Mouse (Mus musculus): ENCODE data around the gene Sft2d1. TPM values are rescaled to one million over a fixed set of nuclear protein-coding genes. Genes with fewer than 3 reads are reported as not detected.
"Not testable (repeated sequence)": the region's sequence is repeated elsewhere in the genome, so short reads cannot be mapped to it uniquely, and the experiment has no call there.

Sft2d1 gene
- 69.3 and 71.1 TPM in 2 replicates for polyA plus RNA-seq (2015; fragmentation: Nextera tagmentation; extraction: Ambion mirVana)

- peak within 1 kb of the TSS; percentile 79 for H3K9ac ChIP-seq
- peak within 1 kb of the TSS; percentile 77 for H3K4me3 ChIP-seq
- H3K4me2 ChIP-seq: peak within 1 kb of the TSS; percentile 53
- H3K36me3 ChIP-seq: no peaks in the 10 kb centered on the region
- ATAC-seq (ENCODE audit: insufficient number of reproducible peaks, low FRiP score, low TSS enrichment, low read depth): peak; percentile 88
- H3K27ac ChIP-seq: peak within 1 kb of the TSS; percentile 75
- peaks cover 18% of the 10 kb centered on the region for H3K4me1 ChIP-seq
- H3K27me3 ChIP-seq: no peaks in the 10 kb centered on the region
- H3K9me3 ChIP-seq: no peaks in the 10 kb centered on the region
- under 1% methylated on average over 53 of the region's 54 CpGs for WGBS
Observed at GRCm38 (mm10) chr17:8310838-8311614, at the start of gene Sft2d1. Sft2d1 (plus strand) TSS chr17:8311102.

DNA sequence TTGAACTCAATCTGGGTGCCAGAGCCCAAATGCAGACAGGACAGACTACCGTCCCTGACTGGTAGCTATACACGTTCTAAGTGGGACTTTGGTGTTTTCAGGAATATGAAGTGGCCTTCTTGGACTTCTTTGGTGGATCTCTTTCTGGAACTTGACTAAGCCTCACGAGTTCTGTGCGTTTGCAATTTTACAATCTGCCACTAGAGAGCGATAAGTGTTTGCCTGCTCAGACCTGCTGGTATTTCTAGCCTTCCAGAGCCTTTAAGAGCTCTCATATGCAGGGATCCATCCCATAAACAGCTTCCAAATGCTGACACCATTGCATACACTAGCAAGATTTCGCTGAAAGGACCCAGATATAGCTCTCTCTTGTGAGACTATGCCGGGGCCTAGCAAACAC, 46.3 kb upstream of the Sft2d1 start:
- H3K27me3 ChIP-seq; H3K36me3 ChIP-seq; H3K9ac ChIP-seq; H3K4me1 ChIP-seq; H3K4me2 ChIP-seq; H3K9me3 ChIP-seq; H3K4me3 ChIP-seq; ATAC-seq (ENCODE audit: insufficient number of reproducible peaks, low FRiP score, low TSS enrichment, low read depth); H3K27ac ChIP-seq: not testable (repeated sequence)
- WGBS: 12% methylated on average over 7 of the region's 7 CpGs

DNA sequence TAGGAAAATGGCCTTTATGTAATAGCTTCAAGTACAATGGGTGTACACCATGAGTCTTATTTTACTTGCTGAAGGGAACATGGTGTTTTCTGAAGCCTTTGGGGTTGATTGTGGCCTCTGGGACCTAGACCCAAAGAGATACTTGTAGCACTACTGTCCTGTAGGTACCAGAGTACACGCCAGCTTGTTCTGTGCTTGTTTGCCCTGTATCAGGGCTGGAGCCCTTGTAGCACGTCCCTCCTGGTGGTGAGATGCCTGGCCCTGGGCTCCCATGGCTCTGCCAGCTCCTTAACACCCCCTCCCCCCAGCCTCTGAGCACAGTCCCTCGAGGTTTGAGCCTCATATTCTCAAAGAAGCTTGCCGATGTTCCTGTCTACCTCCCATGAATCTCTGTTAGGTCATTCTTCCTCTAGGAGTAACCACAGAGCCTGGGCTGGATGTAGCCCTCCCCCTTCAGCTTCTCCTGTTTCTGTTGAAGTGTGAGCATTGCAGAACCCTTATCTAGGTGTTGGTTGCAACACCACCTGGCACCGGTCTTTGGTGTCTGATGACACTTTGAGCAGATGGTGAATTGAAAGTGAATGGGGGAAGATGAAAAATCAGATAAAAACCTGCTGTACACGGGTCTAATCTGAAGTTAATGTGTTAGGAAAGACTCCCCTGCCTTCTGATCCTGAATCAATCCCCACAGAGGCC, 38.7 kb upstream of the Sft2d1 start:
- Histone ChIP-seq H3K27me3 (0 out of 2 replicates have a peak, but pooled peaks cover 2% of the 10 kb centered on the region), H3K4me3 (no peak overlapping the region), H3K27ac (no peak overlapping the region), H3K4me1 (no peaks in the 10 kb centered on the region), H3K4me2 (no peak overlapping the region), H3K36me3 (no peaks in the 10 kb centered on the region), H3K9ac (no peak overlapping the region), H3K9me3 (no peaks in the 10 kb centered on the region)
- WGBS: 51% methylated on average over 6 of the region's 6 CpGs
- ATAC-seq (ENCODE audit: insufficient number of reproducible peaks, low FRiP score, low TSS enrichment, low read depth): no peak

GRCm38 (mm10) chr17:8272951-8273350, 38.0 kb upstream of the Sft2d1 start:
- no peak overlapping the region for H3K4me2 ChIP-seq
- no peaks in the 10 kb centered on the region for H3K36me3 ChIP-seq
- 0 out of 2 replicates have a peak, but pooled peaks cover 2% of the 10 kb centered on the region for H3K27me3 ChIP-seq
- H3K9ac ChIP-seq: no peak overlapping the region
- H3K9me3 ChIP-seq: no peaks in the 10 kb centered on the region
- no peak overlapping the region for H3K27ac ChIP-seq
- H3K4me3 ChIP-seq: no peak overlapping the region
- no peaks in the 10 kb centered on the region for H3K4me1 ChIP-seq
- ATAC-seq (ENCODE audit: insufficient number of reproducible peaks, low FRiP score, low TSS enrichment, low read depth): no peak
- WGBS: 75% methylated on average over 6 of the region's 6 CpGs

- no peak overlapping the region for H3K4me2 ChIP-seq
- no peak overlapping the region for H3K9ac ChIP-seq
- no peaks in the 10 kb centered on the region for H3K4me1 ChIP-seq
- 75% methylated on average over 4 of the region's 4 CpGs for WGBS
- H3K9me3 ChIP-seq: no peaks in the 10 kb centered on the region
- no peak for ATAC-seq (ENCODE audit: insufficient number of reproducible peaks, low FRiP score, low TSS enrichment, low read depth)
- H3K36me3 ChIP-seq: no peaks in the 10 kb centered on the region
- H3K27ac ChIP-seq: no peak overlapping the region
- H3K27me3 ChIP-seq: 0 out of 2 replicates have a peak, but pooled peaks cover 2% of the 10 kb centered on the region
- no peak overlapping the region for H3K4me3 ChIP-seq
Observed at GRCm38 (mm10) chr17:8276071-8276470, 34.8 kb upstream of the Sft2d1 start.

DNA sequence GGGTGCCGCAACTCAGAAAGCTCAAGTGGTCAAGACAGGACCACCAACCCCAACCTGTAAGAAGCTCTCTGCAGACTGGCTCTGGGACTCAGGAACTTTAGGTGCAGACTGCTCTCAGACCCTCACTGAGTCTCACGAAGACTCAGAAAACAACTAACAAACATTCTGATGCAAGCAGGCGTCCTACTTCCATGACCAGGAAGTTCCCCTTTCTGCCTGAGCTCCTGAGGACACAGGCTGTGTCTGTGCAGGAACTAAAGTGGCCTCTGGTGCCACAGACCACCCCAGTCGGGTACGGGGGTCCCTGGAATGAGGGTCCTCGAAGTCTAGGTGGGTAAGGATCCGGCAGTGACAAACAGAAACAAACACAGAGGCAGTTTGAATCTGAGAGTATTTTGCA, 34.2 kb upstream of the Sft2d1 start:
- Histone ChIP-seq H3K4me3 (no peak overlapping the region), H3K4me1 (no peaks in the 10 kb centered on the region), H3K9ac (no peak overlapping the region), H3K36me3 (no peaks in the 10 kb centered on the region), H3K27me3 (0 out of 2 replicates have a peak, but pooled peaks cover 2% of the 10 kb centered on the region), H3K27ac (no peak overlapping the region), H3K4me2 (no peak overlapping the region), H3K9me3 (no peaks in the 10 kb centered on the region)
- 74% methylated on average over 7 of the region's 7 CpGs for WGBS
- no peak for ATAC-seq (ENCODE audit: insufficient number of reproducible peaks, low FRiP score, low TSS enrichment, low read depth)

DNA sequence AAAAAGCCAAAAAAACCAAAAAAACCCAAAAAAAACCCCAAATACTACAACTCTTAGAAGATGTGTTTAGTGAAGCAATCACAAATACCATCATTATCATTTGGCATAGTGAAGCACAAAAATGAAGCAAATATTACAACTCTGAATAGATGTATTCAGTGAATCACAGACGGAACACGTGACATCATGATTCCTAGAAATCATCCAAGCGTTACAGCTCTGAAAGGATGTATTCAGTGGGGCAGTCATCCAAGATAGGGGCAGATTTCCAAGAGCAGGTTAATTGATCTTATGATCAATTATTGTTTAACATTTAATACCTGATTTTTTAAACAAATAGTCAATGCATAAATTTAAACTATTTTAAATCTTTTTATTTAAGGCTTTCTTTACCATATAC, 33.6 kb upstream of the Sft2d1 start:
- no peaks in the 10 kb centered on the region for H3K4me1 ChIP-seq
- no peak overlapping the region for H3K9ac ChIP-seq
- 88% methylated on average over 3 of the region's 3 CpGs for WGBS
- H3K4me3 ChIP-seq: no peak overlapping the region
- H3K9me3 ChIP-seq: no peaks in the 10 kb centered on the region
- ATAC-seq (ENCODE audit: insufficient number of reproducible peaks, low FRiP score, low TSS enrichment, low read depth): no peak
- H3K36me3 ChIP-seq: no peaks in the 10 kb centered on the region
- H3K4me2 ChIP-seq: no peak overlapping the region
- 0 out of 2 replicates have a peak, but pooled peaks cover 2% of the 10 kb centered on the region for H3K27me3 ChIP-seq
- no peak overlapping the region for H3K27ac ChIP-seq

GRCm38 (mm10) chr17:8278356-8278755, 32.5 kb upstream of the Sft2d1 start:
- Histone ChIP-seq H3K4me2 (no peak overlapping the region), H3K36me3 (no peaks in the 10 kb centered on the region), H3K9ac (no peak overlapping the region), H3K27me3 (0 out of 2 replicates have a peak, but pooled peaks cover 2% of the 10 kb centered on the region), H3K4me1 (0 out of 2 replicates have a peak, but pooled peaks cover 2% of the 10 kb centered on the region), H3K4me3 (no peak overlapping the region), H3K27ac (no peak overlapping the region), H3K9me3 (no peaks in the 10 kb centered on the region)
- ATAC-seq (ENCODE audit: insufficient number of reproducible peaks, low FRiP score, low TSS enrichment, low read depth): no peak
- 63% methylated on average over 3 of the region's 3 CpGs for WGBS

DNA sequence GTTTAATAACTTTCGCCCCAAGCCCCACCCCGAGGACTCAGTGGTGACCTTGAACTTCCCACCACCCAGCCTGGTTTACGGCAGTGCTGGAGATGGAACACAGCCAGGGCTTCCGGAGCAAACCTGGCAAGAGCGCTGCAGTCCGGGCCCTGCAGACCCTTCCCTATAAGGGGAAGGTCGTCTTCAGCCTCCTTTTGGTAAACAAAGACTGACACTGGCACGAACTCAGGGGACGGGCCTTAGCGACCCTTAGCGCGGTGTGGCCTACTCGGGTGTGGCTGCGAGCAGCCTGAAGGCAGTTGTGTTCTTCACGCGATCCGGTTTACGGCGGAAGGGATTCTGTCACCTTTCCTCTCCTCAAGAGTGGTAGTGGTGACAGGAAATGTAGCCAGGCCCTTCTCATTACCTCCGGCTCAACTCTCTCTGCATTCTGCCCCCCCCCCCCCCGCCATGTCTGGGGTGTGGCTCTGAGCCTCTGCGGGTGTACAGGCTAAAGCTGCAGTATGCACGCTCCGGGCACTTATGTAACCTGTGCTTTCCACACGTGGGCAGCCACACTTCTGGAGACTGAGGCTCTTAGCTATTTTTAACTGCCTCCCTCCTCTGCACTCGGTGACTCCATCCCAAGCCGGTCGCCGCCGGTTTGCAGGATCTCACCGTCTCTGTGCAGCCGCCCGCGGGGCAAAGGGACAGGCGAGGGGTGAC, 27.9 kb upstream of the Sft2d1 start, which contains the start of gene Mpc1:
Gene Mpc1 (plus strand): TSS at position 84 of the 705 bp plus-strand sequence.
- 1% methylated on average over 34 of the region's 35 CpGs for WGBS

GRCm38 (mm10) chr17:8283526-8284253, 27.2 kb upstream of the Sft2d1 start:
- under 1% methylated on average over 75 of the region's 77 CpGs for WGBS
- no peaks in the 10 kb centered on the region for H3K9me3 ChIP-seq
- peaks cover 11% of the 10 kb centered on the region for H3K4me1 ChIP-seq
- no peaks in the 10 kb centered on the region for H3K27me3 ChIP-seq
- H3K4me3 ChIP-seq: peak overlapping the region; percentile 83
- peak overlapping the region; percentile 85 for H3K9ac ChIP-seq
- H3K4me2 ChIP-seq: peak overlapping the region; percentile 83
- peak; percentile 97 for ATAC-seq (ENCODE audit: insufficient number of reproducible peaks, low FRiP score, low TSS enrichment, low read depth)
- no peaks in the 10 kb centered on the region for H3K36me3 ChIP-seq
- peak overlapping the region; percentile 91 for H3K27ac ChIP-seq

More for the DNA sequence above, 27.9 kb upstream of the Sft2d1 start, which contains the start of gene Mpc1:
- Histone ChIP-seq H3K9me3 (no peaks in the 10 kb centered on the region), H3K4me1 (peaks cover 11% of the 10 kb centered on the region), H3K4me3 (peak within 1 kb of the TSS; percentile 83), H3K4me2 (peak within 1 kb of the TSS; percentile 83), H3K27me3 (no peaks in the 10 kb centered on the region), H3K27ac (peak within 1 kb of the TSS; percentile 91), H3K9ac (peak within 1 kb of the TSS; percentile 85), H3K36me3 (no peaks in the 10 kb centered on the region)
- ATAC-seq (ENCODE audit: insufficient number of reproducible peaks, low FRiP score, low TSS enrichment, low read depth): peak; percentile 81

- H3K27ac ChIP-seq: peak overlapping the region; percentile 75; the same call in 1 of the 2 replicates
Observed at GRCm38 (mm10) chr17:8284254-8284661, 26.6 kb upstream of the Sft2d1 start.

More at GRCm38 (mm10) chr17:8284254-8284661, 26.6 kb upstream of the Sft2d1 start:
- WGBS: under 1% methylated on average over 32 of the region's 32 CpGs
- Histone ChIP-seq H3K4me3 (peak overlapping the region; percentile 83), H3K4me2 (peak overlapping the region; percentile 83), H3K27me3 (no peaks in the 10 kb centered on the region), H3K36me3 (peaks cover 3% of the 10 kb centered on the region; the same call in 1 of the 2 replicates), H3K4me1 (peaks cover 11% of the 10 kb centered on the region), H3K9me3 (no peaks in the 10 kb centered on the region), H3K9ac (peak overlapping the region; percentile 85)
- ATAC-seq (ENCODE audit: insufficient number of reproducible peaks, low FRiP score, low TSS enrichment, low read depth): peak; percentile 5; the same call in 1 of the 2 replicates

Data from limb, embryonic 15.5 days (tissue).